Mouse (Mus musculus) layer of hippocampus, adult 18-20 months (tissue): ENCODE measurements around the gene Eva1c. TPM values are rescaled to one million over a fixed set of nuclear protein-coding genes. Genes with fewer than 3 reads are reported as not detected.
"Not testable (repeated sequence)": the region's sequence is repeated elsewhere in the genome, so short reads cannot be mapped to it uniquely, and the experiment has no call there.

Experiments
- DNase-seq, 2 experiments: peaks; one replicate each; pipeline ENCODE4 v3.0.0; 2022; ENCODE audit warnings: low spot score in 2 of 2
- total RNA-seq, 2 experiments: library from RNA; stranded (reverse); gene quantifications; 2 replicates each; pipeline ENCODE4 v1.2.3; 2021

Gene Eva1c
- total RNA-seq, 2 experiments from 2014 or later = 2.8 to 3.0 TPM

GRCm38 (mm10) chr16:90823986-90824385, 2.5 kb upstream of the Eva1c start:
- DNase-seq = not testable (repeated sequence)

- no peak for DNase-seq
Measured at GRCm38 (mm10) chr16:90826041-90826440, 478 bp upstream of the Eva1c start.

GRCm38 (mm10) chr16:90827498-90827897, 979 bp downstream of the Eva1c start:
- DNase-seq = no peak

GRCm38 (mm10) chr16:90829136-90829535, 2.6 kb downstream of the Eva1c start:
- no peak for DNase-seq

- peak; percentile 57 to 83 for DNase-seq
Measured at GRCm38 (mm10) chr16:90829894-90830685, 3.6 kb downstream of the Eva1c start.

GRCm38 (mm10) chr16:90830686-90831439, 4.3 kb downstream of the Eva1c start:
- DNase-seq = peak; percentile 20 to 52

GRCm38 (mm10) chr16:90831676-90832075, 5.2 kb downstream of the Eva1c start:
- DNase-seq = no peak

- no peak for DNase-seq
Measured at GRCm38 (mm10) chr16:90832495-90832894, 6.0 kb downstream of the Eva1c start.

GRCm38 (mm10) chr16:90833041-90833791, 6.7 kb downstream of the Eva1c start:
- no peak for DNase-seq

- no peak for DNase-seq
Measured at GRCm38 (mm10) chr16:90837431-90837830, 10.9 kb downstream of the Eva1c start.

GRCm38 (mm10) chr16:90842164-90842563, 15.6 kb downstream of the Eva1c start:
- no peak for DNase-seq

- peak in 1 of 2 experiments; percentile 13 for DNase-seq
Measured at GRCm38 (mm10) chr16:90845038-90845437, 18.5 kb downstream of the Eva1c start.

- DNase-seq = no peak
Measured at GRCm38 (mm10) chr16:90845591-90845990, 19.1 kb downstream of the Eva1c start.

GRCm38 (mm10) chr16:90848697-90849096, 22.2 kb downstream of the Eva1c start:
- DNase-seq = no peak

- no peak for DNase-seq
Measured at GRCm38 (mm10) chr16:90849262-90849661, 22.7 kb downstream of the Eva1c start.

- no peak for DNase-seq
Measured at GRCm38 (mm10) chr16:90850881-90851280, 24.4 kb downstream of the Eva1c start.

- DNase-seq = no peak
Measured at GRCm38 (mm10) chr16:90851621-90852334, 25.3 kb downstream of the Eva1c start.

- DNase-seq = no peak
Measured at GRCm38 (mm10) chr16:90856552-90857200, 30.2 kb downstream of the Eva1c start.

GRCm38 (mm10) chr16:90858206-90858605, 31.7 kb downstream of the Eva1c start:
- no peak for DNase-seq

GRCm38 (mm10) chr16:90863036-90863435, 36.5 kb downstream of the Eva1c start:
- DNase-seq = no peak
